Mouse (Mus musculus) kidney, postnatal 14 days (tissue): ENCODE measurements around the gene Zfyve9.
"Not testable (repeated sequence)": the region's sequence is repeated elsewhere in the genome, so short reads cannot be mapped to it uniquely, and the experiment has no call there.

ENCODE experiments used
- DNase-seq: peaks from one replicate; pipeline ENCODE4 v3.0.0; 2022; ENCODE audit warnings: mixed read lengths

Gene Zfyve9

GRCm38 (mm10) chr4:108721245-108721784, 59.3 kb downstream of the Zfyve9 start:
- no peak for DNase-seq

GRCm38 (mm10) chr4:108719349-108719748, 61.2 kb downstream of the Zfyve9 start, which contains the start of gene 3110021N24Rik:
Gene 3110021N24Rik (plus strand): TSS chr4:108719649.
- no peak for DNase-seq

- peak; percentile 15 for DNase-seq
Measured at GRCm38 (mm10) chr4:108708209-108708608, 72.4 kb downstream of the Zfyve9 start.

- peak; percentile 56 for DNase-seq
Measured at GRCm38 (mm10) chr4:108696934-108697333, 83.7 kb downstream of the Zfyve9 start.

GRCm38 (mm10) chr4:108691469-108691868, 89.1 kb downstream of the Zfyve9 start:
- no peak for DNase-seq

- no peak for DNase-seq
Measured at GRCm38 (mm10) chr4:108690479-108690878, 90.1 kb downstream of the Zfyve9 start.

GRCm38 (mm10) chr4:108687098-108687497, 93.5 kb downstream of the Zfyve9 start:
- DNase-seq: not testable (repeated sequence)

- DNase-seq: no peak
Measured at GRCm38 (mm10) chr4:108686156-108686555, 94.4 kb downstream of the Zfyve9 start.

GRCm38 (mm10) chr4:108664407-108664806, 116.2 kb downstream of the Zfyve9 start:
- DNase-seq: peak; percentile 18

GRCm38 (mm10) chr4:108638752-108639151, 141.8 kb downstream of the Zfyve9 start:
- no peak for DNase-seq

- DNase-seq: no peak
Measured at GRCm38 (mm10) chr4:108637721-108638120, 142.9 kb downstream of the Zfyve9 start.

GRCm38 (mm10) chr4:108635101-108635500, 145.5 kb downstream of the Zfyve9 start:
- DNase-seq: no peak

GRCm38 (mm10) chr4:108634696-108635095, 145.9 kb downstream of the Zfyve9 start:
- no peak for DNase-seq

- DNase-seq: no peak
Measured at GRCm38 (mm10) chr4:108633703-108634102, 146.9 kb downstream of the Zfyve9 start.

- no peak for DNase-seq
Measured at GRCm38 (mm10) chr4:108631616-108632015, 149.0 kb downstream of the Zfyve9 start.

- no peak for DNase-seq
Measured at GRCm38 (mm10) chr4:108630096-108630495, 150.5 kb downstream of the Zfyve9 start.

- no peak for DNase-seq
Measured at GRCm38 (mm10) chr4:108629363-108629880, 151.2 kb downstream of the Zfyve9 start.

GRCm38 (mm10) chr4:108627066-108627465, 153.5 kb downstream of the Zfyve9 start:
- no peak for DNase-seq

GRCm38 (mm10) chr4:108621504-108621903, 159.1 kb downstream of the Zfyve9 start:
- no peak for DNase-seq

- DNase-seq: no peak
Measured at GRCm38 (mm10) chr4:108620536-108620935, 160.1 kb downstream of the Zfyve9 start.

- DNase-seq: peak; percentile 96
Measured at GRCm38 (mm10) chr4:108619587-108620341, 160.8 kb downstream of the Zfyve9 start, which contains the start of gene Cc2d1b. Gene Cc2d1b (plus strand): TSS chr4:108619940.

GRCm38 (mm10) chr4:108619165-108619564, 161.4 kb downstream of the Zfyve9 start:
- peak; percentile 35 for DNase-seq

GRCm38 (mm10) chr4:108618586-108618985, 162.0 kb downstream of the Zfyve9 start:
- no peak for DNase-seq

- no peak for DNase-seq
Measured at GRCm38 (mm10) chr4:108610935-108611334, 169.7 kb downstream of the Zfyve9 start.
